Mouse (Mus musculus): Measurements from ENCODE around the gene Stra6. TPM values are rescaled to one million over a fixed set of nuclear protein-coding genes. Genes with fewer than 3 reads are reported as not detected.
A peak's percentile ranks its signal among the peaks of the same experiment; 100 is the strongest.

Stra6 gene
- polyA plus RNA-seq (2016; fragmentation: Nextera tagmentation; extraction: Ambion mirVana), result 8.6 and 9.1 TPM in 2 replicates

DNA sequence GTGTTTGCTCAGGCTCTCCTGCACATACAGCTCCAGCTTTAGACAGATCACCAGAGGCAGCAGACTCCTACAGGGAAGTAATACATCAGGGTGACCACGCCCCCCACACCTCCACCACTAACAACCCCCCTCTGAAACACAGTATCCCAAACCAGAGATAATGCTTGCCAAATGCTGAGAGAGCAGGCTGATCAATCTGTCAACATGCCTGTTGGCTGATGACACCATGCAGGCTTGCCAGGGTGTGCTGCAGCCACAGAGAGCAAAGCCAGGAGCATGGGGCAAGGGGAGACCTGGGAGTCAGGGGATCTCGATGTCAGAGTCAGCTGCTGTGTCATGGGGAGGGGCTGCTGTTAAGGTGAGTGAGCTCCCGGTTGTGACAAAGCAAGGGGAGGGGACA is at the start of gene Stra6:
Stra6 (plus strand) TSS at position 258 of the 400 bp plus-strand sequence.
- 41% methylated on average over 3 of the region's 3 CpGs for WGBS
- H3K27ac ChIP-seq (replicated peaks), result peak within 1 kb of the TSS; percentile 78

DNA sequence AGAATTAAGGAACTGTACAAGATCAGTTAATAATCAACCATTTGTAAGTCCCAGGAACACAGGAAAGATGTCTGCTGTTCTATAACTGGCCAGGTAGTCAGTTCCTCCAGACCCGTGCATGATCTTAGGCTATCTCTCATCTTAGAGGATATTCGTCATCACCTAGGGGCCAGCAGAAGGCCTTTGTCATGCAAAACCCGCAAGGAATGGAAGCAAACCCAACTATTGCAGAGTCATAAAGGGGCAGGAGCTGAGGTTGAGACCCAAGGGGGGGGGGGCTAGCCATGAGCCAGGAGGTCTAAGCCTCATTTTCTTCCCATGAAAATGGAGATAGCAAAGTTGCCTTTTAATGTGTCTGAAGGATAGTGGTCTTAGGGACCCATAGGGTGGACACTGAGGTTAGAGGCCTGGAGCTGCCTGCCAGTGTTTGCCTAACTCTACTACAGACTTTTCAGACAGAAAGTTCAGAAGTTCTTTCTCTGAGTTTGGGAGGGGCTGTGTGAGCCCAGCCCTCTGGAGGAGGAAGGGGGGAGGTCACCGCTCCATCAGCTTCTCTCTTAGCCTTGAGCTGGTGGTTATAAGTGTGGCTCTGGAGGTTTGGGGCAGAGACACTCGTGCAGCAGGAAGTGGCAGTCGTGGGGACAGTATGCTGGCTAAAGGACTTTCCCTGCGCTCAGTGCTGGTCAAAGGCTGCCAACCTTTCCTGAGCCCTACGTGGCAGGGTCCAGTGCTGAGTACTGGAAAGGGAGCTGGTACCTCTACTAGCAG is 49.0 kb upstream of the Stra6 start:
- Histone ChIP-seq H3K27me3 (no peaks in the 10 kb centered on the region), H3K9ac (replicated peaks) (no peak overlapping the region), H3K4me3 (no peak overlapping the region), H3K27ac (replicated peaks) (no peak overlapping the region), H3K9me3 (no peaks in the 10 kb centered on the region), H3K36me3 (no peaks in the 10 kb centered on the region), H3K4me1 (peaks cover 15% of the 10 kb centered on the region; the same call in 1 of the 2 replicates), H3K4me2 (replicated peaks) (no peak overlapping the region)
- no peak for ATAC-seq (ENCODE audit: low FRiP score, low read depth)
- WGBS, result 75% methylated on average over 8 of the region's 8 CpGs

More for the DNA sequence above, at the start of gene Stra6:
- Histone ChIP-seq H3K27me3 (peaks cover 10% of the 10 kb centered on the region), H3K4me3 (no peak within 1 kb of the TSS), H3K4me2 (replicated peaks) (no peak within 1 kb of the TSS), H3K4me1 (peaks cover 74% of the 10 kb centered on the region), H3K36me3 (no peaks in the 10 kb centered on the region), H3K9me3 (no peaks in the 10 kb centered on the region), H3K9ac (replicated peaks) (no peak within 1 kb of the TSS)
- ATAC-seq (ENCODE audit: low FRiP score, low read depth), result no peak

DNA sequence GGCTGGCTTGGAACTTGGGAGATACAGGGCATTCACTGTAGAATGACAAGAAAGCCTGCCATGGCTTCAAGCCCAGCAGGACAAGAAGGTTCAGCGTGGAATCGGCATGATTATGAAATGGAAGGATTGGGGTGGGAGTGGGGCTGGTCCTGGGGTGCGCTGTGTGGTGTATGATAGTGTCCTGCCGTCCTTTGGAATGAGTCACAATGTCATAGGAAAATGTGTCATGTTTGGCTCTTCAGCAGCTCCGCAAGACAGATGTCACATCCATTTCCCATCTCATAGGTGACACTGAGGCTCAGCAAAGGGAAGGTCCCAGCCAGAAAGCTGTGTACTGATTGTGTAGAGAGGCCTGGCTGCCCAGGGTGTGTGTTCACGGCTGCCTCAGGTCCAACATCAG is 47.7 kb upstream of the Stra6 start:
- no peaks in the 10 kb centered on the region for H3K9me3 ChIP-seq
- peaks cover 15% of the 10 kb centered on the region; the same call in 1 of the 2 replicates for H3K4me1 ChIP-seq
- no peak overlapping the region for H3K27ac ChIP-seq (replicated peaks)
- 84% methylated on average over 6 of the region's 6 CpGs for WGBS
- no peak overlapping the region for H3K4me2 ChIP-seq (replicated peaks)
- no peak for ATAC-seq (ENCODE audit: low FRiP score, low read depth)
- no peak overlapping the region for H3K4me3 ChIP-seq
- no peak overlapping the region for H3K9ac ChIP-seq (replicated peaks)
- H3K27me3 ChIP-seq, result no peaks in the 10 kb centered on the region
- no peaks in the 10 kb centered on the region for H3K36me3 ChIP-seq

DNA sequence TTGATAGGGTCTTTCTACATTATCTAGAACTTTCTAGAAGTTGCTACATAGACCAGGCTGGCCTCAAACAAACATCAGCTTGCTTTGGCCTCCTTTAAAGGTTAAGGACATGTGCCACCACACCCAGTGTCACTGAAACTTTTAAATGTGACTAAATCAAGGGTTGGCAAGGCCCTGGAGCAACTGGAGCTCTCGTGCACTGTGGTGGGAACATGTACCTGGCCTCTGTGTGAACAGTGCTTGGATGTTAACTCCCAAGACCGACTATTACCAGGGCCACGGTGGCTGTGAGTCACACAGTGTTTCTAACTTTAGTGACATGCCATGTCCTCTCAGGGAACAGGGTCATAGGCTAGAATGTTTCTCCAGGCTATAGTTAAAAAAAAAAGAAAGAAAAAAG is 46.6 kb upstream of the Stra6 start:
- peaks cover 6% of the 10 kb centered on the region; the same call in 1 of the 2 replicates for H3K4me1 ChIP-seq
- ATAC-seq (ENCODE audit: low FRiP score, low read depth), result no peak
- no peak overlapping the region for H3K4me2 ChIP-seq (replicated peaks)
- WGBS, result 85% methylated on average over 3 of the region's 3 CpGs
- no peak overlapping the region for H3K9ac ChIP-seq (replicated peaks)
- H3K27ac ChIP-seq (replicated peaks), result no peak overlapping the region
- H3K4me3 ChIP-seq, result no peak overlapping the region
- no peaks in the 10 kb centered on the region for H3K36me3 ChIP-seq
- no peaks in the 10 kb centered on the region for H3K9me3 ChIP-seq
- no peaks in the 10 kb centered on the region for H3K27me3 ChIP-seq

DNA sequence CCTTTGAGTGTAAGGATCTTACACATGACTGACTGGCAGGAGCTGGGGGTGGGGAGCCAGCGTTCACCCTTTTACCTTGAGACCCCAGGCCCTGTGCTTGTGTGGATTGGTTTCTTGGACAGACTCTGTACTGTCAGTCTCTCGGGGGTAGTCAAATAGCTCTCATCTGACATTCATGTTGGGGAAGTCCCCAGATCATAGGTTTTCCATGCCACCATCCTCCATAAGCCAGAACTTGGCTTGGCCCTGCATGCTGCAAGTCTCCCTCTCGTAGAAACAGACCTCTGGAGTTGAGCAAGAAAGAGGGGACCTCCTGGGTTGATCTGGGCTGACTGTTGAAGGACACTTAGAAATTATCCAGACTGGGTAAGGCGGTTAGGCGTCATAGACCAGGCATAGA is 45.2 kb upstream of the Stra6 start:
- Histone ChIP-seq H3K9me3 (no peaks in the 10 kb centered on the region), H3K9ac (replicated peaks) (no peak overlapping the region), H3K36me3 (no peaks in the 10 kb centered on the region), H3K27me3 (no peaks in the 10 kb centered on the region), H3K4me1 (no peaks in the 10 kb centered on the region), H3K4me2 (replicated peaks) (no peak overlapping the region), H3K27ac (replicated peaks) (no peak overlapping the region), H3K4me3 (no peak overlapping the region)
- 82% methylated on average over 5 of the region's 5 CpGs for WGBS
- ATAC-seq (ENCODE audit: low FRiP score, low read depth), result no peak

DNA sequence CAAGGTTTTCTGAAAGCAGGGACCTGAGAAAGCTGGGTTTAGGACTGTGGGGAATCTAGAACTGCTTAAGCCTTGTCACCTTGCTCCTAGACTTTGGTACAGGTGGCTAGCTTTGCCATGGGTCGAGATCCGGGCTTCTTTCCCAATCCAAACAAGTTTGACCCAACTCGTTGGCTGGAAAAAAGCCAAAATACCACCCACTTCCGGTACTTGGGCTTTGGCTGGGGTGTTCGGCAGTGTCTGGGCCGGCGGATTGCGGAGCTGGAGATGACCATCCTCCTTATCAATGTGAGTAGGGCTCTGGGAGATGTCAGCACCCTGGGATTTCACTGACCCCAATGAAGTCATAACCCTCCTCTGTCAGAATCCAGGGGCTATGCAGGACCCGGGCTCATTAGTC is 37.6 kb upstream of the Stra6 start:
- H3K27ac ChIP-seq (replicated peaks), result no peak overlapping the region
- no peaks in the 10 kb centered on the region for H3K36me3 ChIP-seq
- H3K4me3 ChIP-seq, result no peak overlapping the region
- no peaks in the 10 kb centered on the region for H3K9me3 ChIP-seq
- no peaks in the 10 kb centered on the region for H3K27me3 ChIP-seq
- no peak overlapping the region for H3K4me2 ChIP-seq (replicated peaks)
- WGBS, result 93% methylated on average over 9 of the region's 9 CpGs
- H3K4me1 ChIP-seq, result no peaks in the 10 kb centered on the region
- no peak for ATAC-seq (ENCODE audit: low FRiP score, low read depth)
- H3K9ac ChIP-seq (replicated peaks), result no peak overlapping the region

DNA sequence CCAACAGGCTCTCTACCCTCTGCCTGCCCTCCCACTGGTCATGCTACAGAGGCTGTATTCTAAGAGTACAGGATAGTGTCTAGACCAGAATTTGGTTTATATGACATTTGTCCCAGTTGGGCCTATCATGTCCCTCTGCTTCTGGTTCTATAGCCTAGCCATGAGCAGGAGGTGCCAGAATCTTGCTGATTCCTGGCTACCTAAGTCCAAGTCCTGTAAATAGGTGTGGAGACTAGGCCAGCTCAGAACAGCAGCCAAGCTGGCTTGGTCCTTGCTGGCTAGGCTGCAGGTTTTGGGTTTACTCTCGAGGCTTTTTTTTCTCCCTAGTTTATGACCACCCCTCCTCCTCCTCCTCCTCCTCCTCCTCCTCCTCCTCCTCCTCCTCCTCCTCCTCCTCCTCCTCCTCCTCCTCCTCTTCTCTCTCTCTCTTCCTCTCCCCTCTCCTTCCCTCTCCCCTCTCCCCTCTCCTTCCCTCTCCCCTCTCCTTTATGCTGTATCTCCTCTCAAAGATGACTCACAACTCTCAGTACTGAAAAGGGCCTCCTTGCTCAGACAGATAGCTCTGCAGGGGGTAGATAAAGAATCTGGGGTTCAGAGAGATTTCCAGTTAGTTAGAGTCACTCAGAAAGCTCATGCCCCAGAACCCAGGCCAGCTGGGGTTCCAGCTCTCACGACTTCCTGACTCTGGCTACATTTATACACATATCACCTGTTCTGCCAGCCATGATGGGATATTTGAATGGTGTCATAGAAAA is 36.0 kb upstream of the Stra6 start:
- ATAC-seq (ENCODE audit: low FRiP score, low read depth), result no peak
- Histone ChIP-seq H3K36me3 (no peaks in the 10 kb centered on the region), H3K27me3 (no peaks in the 10 kb centered on the region), H3K9me3 (no peaks in the 10 kb centered on the region), H3K4me1 (no peaks in the 10 kb centered on the region), H3K9ac (replicated peaks) (no peak overlapping the region), H3K27ac (replicated peaks) (no peak overlapping the region), H3K4me3 (no peak overlapping the region), H3K4me2 (replicated peaks) (no peak overlapping the region)
- WGBS, result 54% methylated on average over 2 of the region's 2 CpGs

DNA sequence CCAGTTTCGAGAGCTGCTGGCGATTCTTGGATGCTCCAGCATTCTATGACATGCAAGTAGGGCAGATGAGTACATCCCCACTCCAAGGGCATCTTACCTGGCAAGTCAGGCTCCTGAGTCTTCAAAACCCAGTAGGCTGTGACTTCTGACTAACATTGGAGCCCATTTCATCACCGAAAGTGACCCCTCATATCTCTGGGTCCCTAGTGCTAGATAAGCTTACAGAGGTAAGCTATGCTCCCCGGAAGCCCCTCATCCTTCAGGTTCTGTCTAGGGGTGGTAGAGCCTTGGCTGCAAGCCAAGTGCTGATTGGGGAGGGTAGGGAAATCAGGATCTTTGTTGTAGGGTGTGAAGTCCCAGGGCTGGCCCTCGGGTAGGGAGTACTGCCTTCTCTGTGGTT is 34.7 kb upstream of the Stra6 start:
- Histone ChIP-seq H3K4me3 (no peak overlapping the region), H3K27ac (replicated peaks) (no peak overlapping the region), H3K36me3 (no peaks in the 10 kb centered on the region), H3K4me1 (no peaks in the 10 kb centered on the region), H3K4me2 (replicated peaks) (no peak overlapping the region), H3K27me3 (0 out of 2 replicates have a peak, but pooled peaks cover 5% of the 10 kb centered on the region), H3K9ac (replicated peaks) (no peak overlapping the region), H3K9me3 (no peaks in the 10 kb centered on the region)
- 80% methylated on average over 5 of the region's 5 CpGs for WGBS
- ATAC-seq (ENCODE audit: low FRiP score, low read depth), result no peak

DNA sequence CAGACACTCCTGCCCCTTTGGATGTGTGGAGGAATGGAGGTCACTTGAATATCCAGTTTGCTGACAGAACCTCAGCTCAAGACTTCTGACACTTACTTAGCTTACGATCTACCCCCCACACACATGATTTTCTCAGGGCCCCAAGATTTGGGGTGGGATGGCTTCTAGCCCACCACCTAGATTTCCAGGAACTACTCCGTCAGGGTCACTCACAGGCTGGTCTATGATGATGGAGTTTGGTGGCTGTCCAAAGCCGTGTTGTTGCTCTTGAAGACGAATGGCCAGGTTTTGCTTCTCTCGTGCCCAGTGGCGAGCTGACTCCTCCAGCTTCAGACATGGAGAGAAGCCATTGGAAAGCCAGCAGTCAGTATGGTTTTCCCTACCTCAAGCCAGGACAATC is 34.0 kb upstream of the Stra6 start:
- no peak for ATAC-seq (ENCODE audit: low FRiP score, low read depth)
- H3K36me3 ChIP-seq, result no peaks in the 10 kb centered on the region
- no peak overlapping the region for H3K27ac ChIP-seq (replicated peaks)
- no peak overlapping the region for H3K4me2 ChIP-seq (replicated peaks)
- H3K4me3 ChIP-seq, result no peak overlapping the region
- 0 out of 2 replicates have a peak, but pooled peaks cover 6% of the 10 kb centered on the region for H3K27me3 ChIP-seq
- no peak overlapping the region for H3K9ac ChIP-seq (replicated peaks)
- H3K4me1 ChIP-seq, result no peaks in the 10 kb centered on the region
- 90% methylated on average over 6 of the region's 6 CpGs for WGBS
- H3K9me3 ChIP-seq, result no peaks in the 10 kb centered on the region

DNA sequence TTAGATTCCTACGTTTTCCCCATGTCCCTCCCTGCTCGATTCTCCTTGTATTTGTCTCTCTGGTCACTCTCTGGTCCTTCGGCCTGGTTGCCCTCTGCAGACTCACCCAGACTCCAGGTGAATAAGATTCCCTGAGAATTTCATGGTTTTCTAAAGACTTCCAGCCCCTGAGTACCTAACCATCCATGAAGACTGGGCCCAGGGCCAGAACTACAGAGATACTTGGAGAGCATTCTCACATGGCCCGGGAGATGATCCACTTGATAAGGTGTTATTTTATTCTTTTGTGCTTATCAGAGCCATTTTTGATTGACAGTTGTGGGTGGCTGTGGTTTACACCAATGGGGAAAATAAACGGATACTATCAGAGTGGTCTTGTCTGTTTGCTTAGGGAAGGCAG is 31.7 kb upstream of the Stra6 start:
- Histone ChIP-seq H3K4me3 (no peak overlapping the region), H3K4me2 (replicated peaks) (no peak overlapping the region), H3K4me1 (no peaks in the 10 kb centered on the region), H3K9me3 (no peaks in the 10 kb centered on the region), H3K27ac (replicated peaks) (no peak overlapping the region), H3K36me3 (no peaks in the 10 kb centered on the region), H3K27me3 (peaks cover 20% of the 10 kb centered on the region), H3K9ac (replicated peaks) (no peak overlapping the region)
- no peak for ATAC-seq (ENCODE audit: low FRiP score, low read depth)
- 84% methylated on average over 5 of the region's 5 CpGs for WGBS

DNA sequence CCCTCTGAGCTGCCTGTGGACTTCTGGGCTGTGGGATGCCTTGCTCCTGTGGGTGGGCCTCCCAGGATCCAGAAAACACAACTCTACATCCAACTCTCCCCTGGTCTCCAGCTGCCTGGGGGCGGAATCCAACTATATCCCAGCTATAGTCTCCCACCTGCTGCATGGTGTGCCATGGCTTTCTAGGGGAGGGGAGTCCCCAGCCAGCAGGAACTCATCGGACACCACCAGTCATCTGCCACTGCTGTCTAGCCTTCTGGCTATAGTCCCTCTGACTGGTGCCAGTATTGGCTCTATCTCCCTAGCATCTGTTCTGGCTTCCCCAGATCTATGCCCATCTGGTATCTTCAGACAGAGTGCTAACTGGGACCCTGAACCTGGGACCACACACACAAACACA is 28.1 kb upstream of the Stra6 start:
- no peak overlapping the region for H3K27ac ChIP-seq (replicated peaks)
- no peak overlapping the region for H3K4me2 ChIP-seq (replicated peaks)
- peaks cover 23% of the 10 kb centered on the region for H3K4me1 ChIP-seq
- H3K9ac ChIP-seq (replicated peaks), result no peak overlapping the region
- peaks cover 49% of the 10 kb centered on the region for H3K27me3 ChIP-seq
- H3K9me3 ChIP-seq, result no peaks in the 10 kb centered on the region
- ATAC-seq (ENCODE audit: low FRiP score, low read depth), result no peak
- no peaks in the 10 kb centered on the region for H3K36me3 ChIP-seq
- 93% methylated on average over 2 of the region's 2 CpGs for WGBS
- H3K4me3 ChIP-seq, result no peak overlapping the region

DNA sequence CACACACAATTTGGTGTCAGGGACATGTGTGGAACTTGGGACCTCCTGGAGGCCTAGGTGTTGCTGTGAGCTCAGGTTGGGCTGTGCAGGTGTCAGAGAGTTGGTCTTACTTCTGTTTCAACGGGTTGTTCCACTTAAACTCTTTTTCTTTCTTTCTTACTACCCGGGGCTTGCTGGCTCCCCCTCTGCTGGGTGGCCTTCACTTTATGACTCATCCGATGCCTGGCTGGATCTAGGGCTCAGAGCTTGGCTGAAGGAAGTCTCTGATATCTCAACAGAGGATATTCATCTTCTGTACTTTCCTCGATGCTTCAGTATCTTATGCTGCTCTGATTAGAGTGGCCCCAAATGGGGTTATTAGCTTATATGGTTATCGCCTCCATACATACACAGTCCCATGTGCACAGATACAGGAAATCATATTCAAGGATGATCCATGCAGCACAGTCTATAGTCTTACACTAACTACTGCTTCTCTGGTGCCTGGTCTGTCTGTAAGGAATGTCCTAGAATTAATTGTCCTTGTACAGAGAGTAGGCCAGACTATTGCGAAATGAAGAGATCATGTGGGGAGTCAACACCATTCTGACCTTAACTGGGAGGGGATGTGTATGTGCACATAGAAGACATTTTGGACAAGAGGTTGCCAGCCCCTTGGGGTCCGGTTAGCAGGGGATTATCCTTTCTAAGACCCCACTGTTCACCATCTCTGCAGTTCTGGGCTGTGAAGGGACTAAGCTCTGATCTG is 27.5 kb upstream of the Stra6 start:
- Histone ChIP-seq H3K4me3 (no peak overlapping the region), H3K36me3 (no peaks in the 10 kb centered on the region), H3K4me2 (replicated peaks) (no peak overlapping the region), H3K9me3 (no peaks in the 10 kb centered on the region), H3K27ac (replicated peaks) (no peak overlapping the region), H3K4me1 (peaks cover 29% of the 10 kb centered on the region), H3K9ac (replicated peaks) (no peak overlapping the region), H3K27me3 (peaks cover 51% of the 10 kb centered on the region)
- ATAC-seq (ENCODE audit: low FRiP score, low read depth), result no peak
- 75% methylated on average over 7 of the region's 7 CpGs for WGBS

All from midbrain, embryonic 12.5 days (tissue).